Mouse (Mus musculus) limb, embryonic 10.5 days (tissue): Measurements from ENCODE around the gene Ang. TPM values are rescaled to one million over a fixed set of nuclear protein-coding genes. Genes with fewer than 3 reads are reported as not detected.

Experiments used
- DNase-seq: peaks from one replicate; pipeline ENCODE4 v3.0.0-alpha.2; 2017; ENCODE audit warnings: low spot score
- H3K27ac ChIP-seq: fragments of 300-500 bp; sonication (generic); 2 replicates; pipeline ENCODE4 v1.5.1; 2016; ENCODE audit warnings: mild to moderate bottlenecking
- H3K27me3 ChIP-seq: fragments of 300-500 bp; sonication (generic); 2 replicates; pipeline ENCODE4 v1.6.1; 2016; ENCODE audit warnings: low read depth, mild to moderate bottlenecking; ENCODE audit not compliant: poor library complexity, severe bottlenecking
- H3K36me3 ChIP-seq: fragments of 300-500 bp; sonication (generic); 2 replicates; pipeline ENCODE4 v1.6.1; 2016; ENCODE audit warnings: mild to moderate bottlenecking, moderate library complexity
- H3K4me1 ChIP-seq: fragments of 300-500 bp; sonication (generic); 2 replicates; pipeline ENCODE4 v1.6.1; 2016
- H3K4me3 ChIP-seq: fragments of 300-500 bp; sonication (generic); 2 replicates; pipeline ENCODE4 v1.5.1; 2016; ENCODE audit warnings: mild to moderate bottlenecking, moderate library complexity
- H3K9me3 ChIP-seq: fragments of 300-500 bp; sonication (generic); replicated peaks from 2 replicates; pipeline ENCODE4 v1.6.1; 2016; ENCODE audit warnings: mild to moderate bottlenecking
- WGBS: fragments of 180-500 bp; shearing (Covaris S2); methylation state at CpG from one replicate; pipeline ENCODE4 v1.1.7; 2016; 5-methylcytosine and 5-hydroxymethylcytosine counted together
- polyA plus RNA-seq: library from polyadenylated mRNA; unstranded; fragments of >200 nt; fragmentation: Nextera tagmentation; extraction: Ambion mirVana; gene quantifications from 2 replicates; pipeline ENCODE4 v1.2.1, GENCODE M21; 2016

Gene Ang
- polyA plus RNA-seq, 1 experiment from 2014 or later, result 1.8 TPM

DNA sequence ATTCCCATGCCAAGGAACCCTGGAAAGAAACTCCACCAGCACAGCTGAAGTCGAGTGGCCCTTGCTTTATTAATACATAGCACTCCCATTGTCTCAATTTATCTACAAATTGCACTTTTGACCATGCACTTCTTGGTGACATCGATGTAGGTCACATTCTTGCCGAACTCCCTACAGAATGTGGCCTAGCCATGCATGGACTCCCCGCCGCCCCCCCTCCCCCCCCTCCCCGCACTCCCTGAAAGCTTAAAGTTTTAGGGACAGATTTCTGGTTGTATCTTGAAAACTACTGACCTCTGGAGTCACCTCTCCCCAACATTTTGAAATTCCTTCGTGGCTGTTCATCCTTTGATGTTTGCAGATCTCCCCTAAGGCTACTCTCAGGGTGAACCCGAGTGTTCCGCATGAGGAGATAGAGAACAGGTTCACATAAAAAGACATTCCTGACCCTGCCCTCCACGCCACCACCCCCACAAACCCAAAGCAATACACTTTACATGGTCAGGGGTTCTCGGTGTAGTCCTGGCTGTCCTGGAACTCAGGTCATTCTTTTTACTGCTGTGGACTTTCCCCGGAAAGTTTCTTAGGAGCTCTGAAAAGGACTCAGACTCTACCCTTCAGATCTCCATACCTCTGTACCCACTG, 23.1 kb downstream of the Ang start, which contains the start of gene Eddm3b:
Eddm3b (plus strand) TSS at position 511 of the 645 bp plus-strand sequence.
- Histone ChIP-seq H3K27me3 (no peaks in the 10 kb centered on the region), H3K36me3 (no peaks in the 10 kb centered on the region), H3K27ac (no peak within 1 kb of the TSS), H3K4me3 (no peak within 1 kb of the TSS), H3K4me1 (no peaks in the 10 kb centered on the region), H3K9me3 (no peaks in the 10 kb centered on the region)
- DNase-seq, result no peak
- 53% methylated on average over 12 of the region's 12 CpGs for WGBS

- Histone ChIP-seq H3K4me3 (no peak overlapping the region), H3K36me3 (no peaks in the 10 kb centered on the region), H3K9me3 (no peaks in the 10 kb centered on the region), H3K27me3 (no peaks in the 10 kb centered on the region), H3K4me1 (no peaks in the 10 kb centered on the region), H3K27ac (no peak overlapping the region)
- whole genome bisulfite sequencing, result 91% methylated on average over 6 of the region's 6 CpGs
- no peak for DNase-seq
Observed at GRCm38 (mm10) chr14:51125684-51126083, 34.7 kb downstream of the Ang start.

DNA sequence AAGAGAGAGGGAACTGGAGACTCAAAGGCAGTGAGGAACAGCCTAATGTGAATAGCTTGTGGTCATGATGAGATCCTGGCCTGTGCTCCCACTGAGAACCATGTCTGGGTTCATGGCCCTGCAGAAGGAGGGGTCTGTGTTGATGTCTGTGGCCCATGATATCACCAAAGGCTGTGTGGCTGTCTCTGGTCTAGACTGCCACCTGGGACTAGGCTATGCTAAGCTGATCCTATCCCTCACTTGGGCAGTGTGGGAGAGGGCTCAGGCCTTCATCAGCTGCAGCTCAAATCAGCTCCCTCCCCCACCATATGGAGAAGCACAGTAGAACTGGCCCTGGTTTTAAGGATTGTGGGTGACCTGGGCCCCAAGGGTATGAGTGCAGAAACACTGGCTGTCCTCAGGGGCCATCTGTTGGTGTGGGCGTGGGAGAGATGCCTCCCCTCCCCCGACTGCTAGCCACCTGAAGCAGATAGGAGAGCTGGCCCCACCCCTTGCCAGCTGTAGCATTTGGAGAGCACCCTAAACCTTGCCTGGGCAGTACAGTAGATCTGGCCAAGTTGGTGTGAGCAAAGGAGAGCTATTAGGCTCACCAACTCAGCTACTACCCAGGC, 36.8 kb downstream of the Ang start:
- Histone ChIP-seq H3K36me3 (no peaks in the 10 kb centered on the region), H3K9me3 (no peaks in the 10 kb centered on the region), H3K27me3 (no peaks in the 10 kb centered on the region), H3K4me1 (no peaks in the 10 kb centered on the region), H3K4me3 (no peak overlapping the region), H3K27ac (no peak overlapping the region)
- DNase-seq, result no peak
- 60% methylated on average over 2 of the region's 2 CpGs for WGBS

DNA sequence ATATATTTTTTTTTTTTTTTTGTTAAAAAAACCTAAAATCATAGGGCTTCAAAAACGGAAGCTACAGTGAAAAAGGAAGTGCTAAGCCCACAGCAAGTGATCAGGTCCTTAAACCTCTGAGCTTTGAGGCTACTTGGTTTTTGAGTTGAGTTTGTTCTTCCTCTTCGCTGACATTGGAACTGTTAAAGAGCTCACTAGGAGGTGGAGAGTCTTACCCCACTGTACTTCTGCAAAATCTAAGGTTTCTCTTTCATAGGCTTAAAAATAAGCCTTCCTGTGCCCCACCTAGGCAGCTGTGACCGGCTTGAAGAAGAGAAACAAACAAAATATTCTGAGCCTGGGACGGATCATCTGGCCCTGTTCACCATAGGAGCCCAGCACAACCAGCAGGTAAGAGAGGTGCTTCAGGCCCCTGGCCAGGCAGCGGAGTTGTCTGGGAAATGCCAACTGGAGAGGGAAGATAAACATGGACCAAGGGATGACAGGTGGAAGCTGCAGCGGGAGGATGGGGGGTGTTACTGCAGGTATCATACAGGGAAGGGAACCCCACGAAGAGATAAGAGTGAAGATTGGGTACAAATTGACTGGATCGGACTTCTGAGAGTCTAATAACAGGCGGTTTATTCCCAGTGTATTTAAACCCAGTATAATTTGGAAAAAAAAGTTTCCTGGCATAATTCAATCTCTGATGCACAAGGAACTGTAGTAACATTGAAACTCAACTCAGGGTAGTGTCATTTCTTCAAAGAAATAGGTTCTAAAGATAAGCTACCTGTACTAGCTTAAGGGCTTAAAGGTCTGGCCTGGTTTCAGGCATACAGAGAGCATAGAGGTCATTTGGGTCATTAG, 38.0 kb downstream of the Ang start:
- no peaks in the 10 kb centered on the region for H3K4me1 ChIP-seq
- 86% methylated on average over 9 of the region's 9 CpGs for WGBS
- no peak overlapping the region for H3K27ac ChIP-seq
- DNase-seq, result no peak
- no peaks in the 10 kb centered on the region for H3K9me3 ChIP-seq
- H3K36me3 ChIP-seq, result no peaks in the 10 kb centered on the region
- no peak overlapping the region for H3K4me3 ChIP-seq
- H3K27me3 ChIP-seq, result no peaks in the 10 kb centered on the region

DNA sequence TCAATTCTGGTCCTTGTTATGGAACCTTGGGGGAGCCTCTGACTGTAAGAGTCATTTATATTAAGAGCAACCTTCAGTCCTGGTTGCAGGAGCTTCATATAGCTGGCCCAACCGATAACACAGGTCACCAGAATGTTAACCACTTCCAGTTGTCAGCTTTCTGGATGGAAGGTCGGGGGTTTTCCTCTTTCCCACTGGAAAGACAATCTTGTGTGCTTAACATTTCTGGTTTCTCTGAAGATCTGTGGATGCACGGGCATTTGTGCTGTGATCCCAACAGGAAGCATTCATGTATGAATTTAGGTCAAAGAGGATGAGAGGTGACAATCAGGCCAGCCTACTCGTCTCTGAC, 38.6 kb downstream of the Ang start:
- Histone ChIP-seq H3K27ac (no peak overlapping the region), H3K36me3 (no peaks in the 10 kb centered on the region), H3K9me3 (no peaks in the 10 kb centered on the region), H3K4me1 (no peaks in the 10 kb centered on the region), H3K27me3 (no peaks in the 10 kb centered on the region), H3K4me3 (no peak overlapping the region)
- DNase-seq, result no peak
- 75% methylated on average over 4 of the region's 4 CpGs for WGBS

DNA sequence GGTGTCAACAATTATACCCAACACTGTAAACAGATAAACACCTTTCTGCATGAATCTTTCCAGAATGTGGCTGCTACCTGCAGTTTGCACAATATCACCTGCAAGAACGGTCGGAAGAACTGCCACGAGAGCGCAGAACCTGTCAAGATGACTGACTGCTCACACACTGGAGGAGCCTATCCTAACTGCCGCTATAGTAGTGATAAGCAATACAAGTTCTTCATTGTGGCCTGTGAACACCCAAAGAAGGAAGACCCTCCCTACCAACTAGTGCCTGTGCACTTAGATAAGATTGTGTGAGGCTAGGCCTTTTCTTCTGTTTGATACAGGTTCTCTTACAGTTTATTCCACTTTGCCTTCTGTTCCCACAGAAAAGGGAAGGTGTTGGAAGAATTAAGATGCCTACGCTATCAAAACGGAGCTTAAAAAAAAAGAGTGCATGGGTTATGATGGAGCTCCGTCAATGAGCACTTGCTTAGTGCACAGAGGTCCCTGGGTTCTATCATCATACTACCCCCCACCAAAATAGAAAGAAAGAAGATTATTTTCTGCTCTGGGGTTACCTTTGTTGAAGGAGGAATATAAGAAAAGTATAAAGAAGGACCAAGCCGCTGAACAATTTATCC, 39.5 kb downstream of the Ang start:
- DNase-seq, result no peak
- no peaks in the 10 kb centered on the region for H3K9me3 ChIP-seq
- H3K27me3 ChIP-seq, result no peaks in the 10 kb centered on the region
- no peaks in the 10 kb centered on the region for H3K36me3 ChIP-seq
- H3K4me3 ChIP-seq, result no peak overlapping the region
- H3K4me1 ChIP-seq, result no peaks in the 10 kb centered on the region
- WGBS, result 91% methylated on average over 9 of the region's 9 CpGs
- H3K27ac ChIP-seq, result no peak overlapping the region

DNA sequence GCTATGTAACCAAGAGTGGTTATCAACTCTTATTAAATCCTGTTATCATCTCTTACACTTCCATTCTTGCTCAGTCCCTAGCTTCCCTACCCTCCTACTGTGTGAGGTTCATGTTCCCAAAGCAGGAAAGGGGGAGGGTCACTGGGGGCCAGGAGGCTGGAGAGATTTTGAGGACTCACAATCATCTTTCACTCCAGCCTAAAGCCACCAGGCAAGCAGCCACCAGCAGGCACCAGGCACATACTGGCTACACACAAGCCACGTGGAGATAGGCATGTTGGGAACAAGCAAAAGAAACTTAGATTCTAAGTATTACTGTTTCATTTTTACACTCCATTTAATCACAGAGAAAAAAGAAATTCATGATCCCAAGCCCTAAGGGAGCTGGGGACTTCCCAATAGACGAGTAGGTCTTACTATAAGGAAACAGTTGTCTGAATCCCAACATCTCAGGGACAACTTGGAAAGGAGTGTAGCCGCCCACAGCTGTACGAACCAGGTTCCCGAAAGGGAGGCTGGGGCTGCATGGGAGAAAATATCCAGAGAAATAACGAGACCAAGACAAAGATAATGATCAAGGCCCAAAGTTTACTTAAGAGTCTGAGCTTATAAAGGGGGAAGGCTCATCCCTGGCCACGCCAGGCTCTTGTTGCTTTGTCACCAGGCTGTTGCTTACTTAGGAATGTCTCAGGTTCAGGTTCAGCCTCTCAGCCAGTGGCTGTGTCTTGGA, 40.3 kb downstream of the Ang start:
- DNase-seq, result no peak
- Histone ChIP-seq H3K4me1 (no peaks in the 10 kb centered on the region), H3K9me3 (no peaks in the 10 kb centered on the region), H3K4me3 (no peak overlapping the region), H3K27me3 (no peaks in the 10 kb centered on the region), H3K27ac (no peak overlapping the region), H3K36me3 (no peaks in the 10 kb centered on the region)
- WGBS, result 87% methylated on average over 7 of the region's 7 CpGs

- no peak overlapping the region for H3K27ac ChIP-seq
- no peaks in the 10 kb centered on the region for H3K9me3 ChIP-seq
- no peaks in the 10 kb centered on the region for H3K36me3 ChIP-seq
- no peak overlapping the region for H3K4me3 ChIP-seq
- DNase-seq, result no peak
- 93% methylated on average over 4 of the region's 4 CpGs for WGBS
- no peaks in the 10 kb centered on the region for H3K4me1 ChIP-seq
- H3K27me3 ChIP-seq, result no peaks in the 10 kb centered on the region
Observed at GRCm38 (mm10) chr14:51132372-51132771, 41.4 kb downstream of the Ang start.

- no peak overlapping the region for H3K27ac ChIP-seq
- H3K27me3 ChIP-seq, result no peaks in the 10 kb centered on the region
- no peak for DNase-seq
- 89% methylated on average over 2 of the region's 2 CpGs for WGBS
- H3K4me3 ChIP-seq, result no peak overlapping the region
- no peaks in the 10 kb centered on the region for H3K9me3 ChIP-seq
- no peaks in the 10 kb centered on the region for H3K4me1 ChIP-seq
- H3K36me3 ChIP-seq, result no peaks in the 10 kb centered on the region
Observed at GRCm38 (mm10) chr14:51140342-51140741, 49.4 kb downstream of the Ang start.

DNA sequence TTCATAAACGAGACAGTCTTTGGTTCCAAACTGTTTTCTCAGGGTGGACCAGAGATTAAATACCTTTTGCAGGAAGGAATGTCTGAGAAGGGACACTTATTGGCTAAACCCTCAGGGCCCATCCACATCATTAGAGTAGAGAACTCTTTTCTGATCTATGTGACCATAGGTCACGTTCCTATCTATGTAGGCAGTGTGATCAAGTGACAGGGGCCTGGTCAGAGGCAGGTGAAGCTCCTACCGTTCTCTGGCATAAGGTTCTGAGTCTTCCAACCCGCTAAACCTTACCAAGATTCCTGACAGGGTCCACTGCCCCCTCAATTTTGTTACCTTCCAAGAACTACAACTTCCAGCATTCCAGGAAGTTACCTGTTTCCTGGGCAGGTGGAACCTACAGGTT, 51.2 kb downstream of the Ang start:
- WGBS, result 91% methylated on average over 4 of the region's 4 CpGs
- no peaks in the 10 kb centered on the region for H3K36me3 ChIP-seq
- H3K4me1 ChIP-seq, result no peaks in the 10 kb centered on the region
- H3K4me3 ChIP-seq, result no peak overlapping the region
- DNase-seq, result no peak
- H3K27me3 ChIP-seq, result no peaks in the 10 kb centered on the region
- H3K27ac ChIP-seq, result no peak overlapping the region
- no peaks in the 10 kb centered on the region for H3K9me3 ChIP-seq

DNA sequence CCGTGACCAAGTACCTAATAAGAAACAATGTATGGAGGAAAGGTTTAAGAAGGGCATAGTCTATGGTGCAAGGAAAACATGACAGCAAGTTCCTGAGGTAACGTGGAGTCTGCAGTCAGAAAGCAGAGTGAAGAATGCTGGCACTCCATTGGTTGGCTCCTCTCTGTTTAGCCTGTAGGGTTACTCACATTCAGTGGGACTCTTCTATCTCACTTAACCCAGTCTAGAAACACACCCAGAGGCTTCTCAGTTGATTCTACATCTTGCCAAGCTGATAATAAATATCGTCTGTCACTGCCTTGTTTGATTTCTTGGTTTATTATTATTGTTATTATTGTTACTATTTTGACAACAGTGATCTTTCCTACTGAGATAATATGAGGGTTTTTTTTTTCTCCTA, 51.6 kb downstream of the Ang start:
- no peak for DNase-seq
- Histone ChIP-seq H3K27ac (no peak overlapping the region), H3K9me3 (no peaks in the 10 kb centered on the region), H3K4me1 (no peaks in the 10 kb centered on the region), H3K36me3 (no peaks in the 10 kb centered on the region), H3K4me3 (no peak overlapping the region), H3K27me3 (no peaks in the 10 kb centered on the region)
- WGBS, result 87% methylated on average over 3 of the region's 3 CpGs

- no peaks in the 10 kb centered on the region for H3K4me1 ChIP-seq
- H3K27ac ChIP-seq, result no peak overlapping the region
- DNase-seq, result no peak
- H3K9me3 ChIP-seq, result no peaks in the 10 kb centered on the region
- no peaks in the 10 kb centered on the region for H3K36me3 ChIP-seq
- no peak overlapping the region for H3K4me3 ChIP-seq
- WGBS, result 90% methylated on average over 4 of the region's 4 CpGs
- no peaks in the 10 kb centered on the region for H3K27me3 ChIP-seq
Observed at GRCm38 (mm10) chr14:51143287-51143686, 52.3 kb downstream of the Ang start.
